Mouse (Mus musculus) olfactory bulb, adult 2 months (tissue): ENCODE measurements around the gene Pla2g12b.

ENCODE experiments used
- CTCF ChIP-seq: fragments of 200-500 bp; IDR thresholded peaks from 2 replicates; pipeline ENCODE4 v1.5.1; 2012; ENCODE audit warnings: low read depth, mild to moderate bottlenecking, low read length, moderate library complexity; ENCODE audit not compliant: insufficient read depth
- POLR2A ChIP-seq: fragments of 200-500 bp; IDR thresholded peaks from 2 replicates; pipeline ENCODE4 v1.6.1; 2012; ENCODE audit warnings: mild to moderate bottlenecking, low read depth, low read length, moderate library complexity; ENCODE audit not compliant: insufficient read depth

GRCm38 (mm10) chr10:59462307-59462706, 58.8 kb downstream of the Pla2g12b start:
- TF ChIP-seq POLR2A (no peak), CTCF (no peak)
